Mouse (Mus musculus): ENCODE data around the gene Irf3. TPM values are rescaled to one million over a fixed set of nuclear protein-coding genes. Genes with fewer than 3 reads are reported as not detected.
A peak's percentile ranks its signal among the peaks of the same experiment; 100 is the strongest.

The Irf3 gene
- polyA plus RNA-seq, 1 experiment from 2014 or later, result 71.1 TPM

DNA sequence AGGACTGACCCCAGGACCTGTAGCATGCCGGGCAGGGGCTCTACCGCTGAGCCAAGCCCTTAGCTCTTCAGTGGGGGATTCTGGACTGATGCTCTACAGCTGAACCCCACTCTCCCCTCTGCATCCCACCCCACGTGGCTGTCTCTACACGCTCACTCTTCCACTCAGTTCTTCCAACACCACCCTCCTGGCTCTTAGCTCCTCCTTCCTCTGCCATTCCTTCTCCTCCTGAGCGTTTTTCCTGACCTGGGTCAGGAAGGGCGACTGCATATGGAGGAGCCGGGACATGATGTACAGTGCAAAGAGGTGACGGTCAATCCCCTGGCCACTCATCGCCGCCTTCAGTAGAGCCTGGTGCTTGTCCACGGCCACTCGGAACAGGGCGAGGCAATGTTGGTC lies 36.9 kb upstream of the Irf3 start:
- WGBS, result 85% methylated on average over 13 of the region's 13 CpGs
- Histone ChIP-seq H3K4me3 (no peak overlapping the region), H3K27me3 (ENCODE audit: insufficient read depth, poor library complexity, severe bottlenecking) (peaks cover 5% of the 10 kb centered on the region; the same call in 1 of the 2 replicates), H3K36me3 (peaks cover 43% of the 10 kb centered on the region), H3K27ac (no peak overlapping the region), H3K4me1 (peaks cover 6% of the 10 kb centered on the region; the same call in 1 of the 2 replicates), H3K9me3 (no peaks in the 10 kb centered on the region)
- no peak for DNase-seq (ENCODE audit: low spot score)

GRCm38 (mm10) chr7:44962337-44962736 lies 35.1 kb upstream of the Irf3 start:
- no peak overlapping the region for H3K4me3 ChIP-seq
- H3K27ac ChIP-seq, result no peak overlapping the region
- peaks cover 54% of the 10 kb centered on the region for H3K36me3 ChIP-seq
- DNase-seq (ENCODE audit: low spot score), result no peak
- H3K4me1 ChIP-seq, result peaks cover 6% of the 10 kb centered on the region; the same call in 1 of the 2 replicates
- 69% methylated on average over 8 of the region's 8 CpGs for WGBS
- no peaks in the 10 kb centered on the region for H3K9me3 ChIP-seq
- peaks cover 4% of the 10 kb centered on the region; the same call in 1 of the 2 replicates for H3K27me3 ChIP-seq (ENCODE audit: insufficient read depth, poor library complexity, severe bottlenecking)

DNA sequence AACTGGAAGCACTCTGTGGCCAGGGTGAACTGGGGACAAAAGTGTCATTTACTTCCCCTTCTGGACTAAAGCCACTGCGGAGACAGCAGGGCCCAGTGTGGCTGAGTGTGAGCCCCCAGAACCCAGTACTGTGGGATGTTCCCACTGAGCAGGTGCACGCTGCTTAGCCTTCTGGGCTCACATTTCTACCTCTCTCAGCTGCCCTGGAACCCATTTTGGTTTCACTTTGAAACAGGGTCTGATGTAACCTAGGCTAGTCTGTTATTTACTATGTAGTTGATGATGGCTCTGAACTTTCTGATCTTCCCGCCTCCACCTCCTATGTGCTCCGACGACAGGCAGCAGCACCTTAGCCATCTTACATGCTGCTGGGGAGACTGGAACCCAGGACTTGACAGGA lies 34.6 kb upstream of the Irf3 start:
- H3K27ac ChIP-seq, result no peak overlapping the region
- no peak for DNase-seq (ENCODE audit: low spot score)
- no peak overlapping the region for H3K4me3 ChIP-seq
- no peaks in the 10 kb centered on the region for H3K9me3 ChIP-seq
- H3K27me3 ChIP-seq (ENCODE audit: insufficient read depth, poor library complexity, severe bottlenecking), result no peaks in the 10 kb centered on the region
- peaks cover 54% of the 10 kb centered on the region for H3K36me3 ChIP-seq
- 85% methylated on average over 5 of the region's 5 CpGs for WGBS
- H3K4me1 ChIP-seq, result 0 out of 2 replicates have a peak, but pooled peaks cover under 1% of the 10 kb centered on the region

GRCm38 (mm10) chr7:44964990-44965389 lies 32.5 kb upstream of the Irf3 start:
- Histone ChIP-seq H3K4me3 (no peak overlapping the region), H3K27ac (no peak overlapping the region), H3K4me1 (peaks cover 5% of the 10 kb centered on the region), H3K27me3 (ENCODE audit: insufficient read depth, poor library complexity, severe bottlenecking) (no peaks in the 10 kb centered on the region), H3K36me3 (peaks cover 49% of the 10 kb centered on the region; the same call in 1 of the 2 replicates), H3K9me3 (no peaks in the 10 kb centered on the region)
- WGBS, result 81% methylated on average over 13 of the region's 13 CpGs
- DNase-seq (ENCODE audit: low spot score), result no peak

DNA sequence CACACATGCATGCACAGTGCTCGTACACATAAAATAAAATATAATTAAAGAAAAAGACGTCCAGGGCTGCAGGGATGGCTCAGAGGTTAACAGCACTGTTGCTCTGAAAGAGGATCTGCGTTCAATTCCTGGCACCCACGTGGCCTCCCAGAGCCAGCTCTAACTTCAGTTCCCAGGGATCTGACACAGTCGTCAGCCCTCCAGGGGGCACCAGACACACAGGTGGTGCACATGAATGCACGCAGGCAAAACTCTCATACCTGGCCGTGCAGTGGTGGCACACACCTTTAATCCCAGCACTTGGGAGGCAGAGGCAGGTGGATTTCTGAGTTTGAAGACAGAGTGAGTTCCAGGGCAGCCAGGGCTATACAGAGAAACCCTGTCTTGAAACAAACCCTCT lies 31.5 kb upstream of the Irf3 start:
- no peak overlapping the region for H3K4me3 ChIP-seq
- 80% methylated on average over 7 of the region's 7 CpGs for WGBS
- DNase-seq (ENCODE audit: low spot score), result no peak
- H3K36me3 ChIP-seq, result peaks cover 44% of the 10 kb centered on the region; the same call in 1 of the 2 replicates
- no peaks in the 10 kb centered on the region for H3K9me3 ChIP-seq
- no peak overlapping the region for H3K27ac ChIP-seq
- H3K27me3 ChIP-seq (ENCODE audit: insufficient read depth, poor library complexity, severe bottlenecking), result no peaks in the 10 kb centered on the region
- H3K4me1 ChIP-seq, result peaks cover 15% of the 10 kb centered on the region

- H3K27me3 ChIP-seq (ENCODE audit: insufficient read depth, poor library complexity, severe bottlenecking), result no peaks in the 10 kb centered on the region
- WGBS, result 62% methylated on average over 15 of the region's 15 CpGs
- H3K9me3 ChIP-seq, result no peaks in the 10 kb centered on the region
- H3K27ac ChIP-seq, result no peak overlapping the region
- no peak overlapping the region for H3K4me3 ChIP-seq
- DNase-seq (ENCODE audit: low spot score), result no peak
- H3K36me3 ChIP-seq, result peaks cover 38% of the 10 kb centered on the region; the same call in 1 of the 2 replicates
- peaks cover 21% of the 10 kb centered on the region for H3K4me1 ChIP-seq
Measured at GRCm38 (mm10) chr7:44966638-44967037, 30.8 kb upstream of the Irf3 start.

- Histone ChIP-seq H3K27me3 (ENCODE audit: insufficient read depth, poor library complexity, severe bottlenecking) (no peaks in the 10 kb centered on the region), H3K9me3 (no peaks in the 10 kb centered on the region), H3K4me3 (peak overlapping the region; percentile 71), H3K27ac (peak overlapping the region; percentile 89), H3K36me3 (peaks cover 14% of the 10 kb centered on the region), H3K4me1 (peaks cover 33% of the 10 kb centered on the region)
- WGBS, result under 1% methylated on average over 36 of the region's 36 CpGs
- DNase-seq (ENCODE audit: low spot score), result peak; percentile 97
Measured at GRCm38 (mm10) chr7:44970231-44970691, 27.2 kb upstream of the Irf3 start.

DNA sequence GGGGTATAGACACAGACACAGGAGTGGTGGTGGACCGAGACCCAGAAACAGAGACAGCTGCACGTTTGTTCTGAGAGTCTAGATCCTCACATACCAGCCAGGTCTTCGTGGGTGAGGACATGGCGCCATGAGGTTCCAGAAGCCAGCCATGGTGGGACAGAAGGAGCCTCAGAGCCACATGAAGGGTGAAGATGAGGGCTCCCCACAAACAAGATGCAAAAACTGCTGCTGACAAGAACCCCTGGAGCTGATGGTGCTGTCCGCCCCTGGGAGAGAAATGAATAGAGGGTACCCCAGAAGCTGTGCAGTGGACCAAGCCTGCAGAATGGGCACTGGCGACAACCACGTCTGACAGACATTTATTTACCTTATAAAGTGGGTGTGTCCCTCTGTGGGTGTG lies 26.3 kb upstream of the Irf3 start:
- H3K4me1 ChIP-seq, result peaks cover 36% of the 10 kb centered on the region
- 76% methylated on average over 7 of the region's 7 CpGs for WGBS
- H3K4me3 ChIP-seq, result peak overlapping the region; percentile 71
- no peak for DNase-seq (ENCODE audit: low spot score)
- H3K27me3 ChIP-seq (ENCODE audit: insufficient read depth, poor library complexity, severe bottlenecking), result no peaks in the 10 kb centered on the region
- no peaks in the 10 kb centered on the region for H3K9me3 ChIP-seq
- H3K36me3 ChIP-seq, result peaks cover 16% of the 10 kb centered on the region
- H3K27ac ChIP-seq, result peak overlapping the region; percentile 89

- 42% methylated on average over 14 of the region's 14 CpGs for WGBS
- peak overlapping the region; percentile 62 for H3K27ac ChIP-seq
- H3K4me1 ChIP-seq, result peaks cover 40% of the 10 kb centered on the region
- H3K4me3 ChIP-seq, result peak overlapping the region; percentile 53
- H3K27me3 ChIP-seq (ENCODE audit: insufficient read depth, poor library complexity, severe bottlenecking), result no peaks in the 10 kb centered on the region
- no peaks in the 10 kb centered on the region for H3K9me3 ChIP-seq
- no peak for DNase-seq (ENCODE audit: low spot score)
- H3K36me3 ChIP-seq, result peaks cover 35% of the 10 kb centered on the region
Measured at GRCm38 (mm10) chr7:44973415-44974130, 23.9 kb upstream of the Irf3 start.

- peaks cover 39% of the 10 kb centered on the region for H3K4me1 ChIP-seq
- 5% methylated on average over 22 of the region's 22 CpGs for WGBS
- H3K9me3 ChIP-seq, result no peaks in the 10 kb centered on the region
- peak; percentile 88 for DNase-seq (ENCODE audit: low spot score)
- no peaks in the 10 kb centered on the region for H3K27me3 ChIP-seq (ENCODE audit: insufficient read depth, poor library complexity, severe bottlenecking)
- H3K36me3 ChIP-seq, result peaks cover 44% of the 10 kb centered on the region
- H3K27ac ChIP-seq, result peak within 1 kb of the TSS; percentile 62
- peak within 1 kb of the TSS; percentile 53 for H3K4me3 ChIP-seq
Measured at GRCm38 (mm10) chr7:44974383-44975116, 22.9 kb upstream of the Irf3 start, which contains the start of gene Cpt1c. TSS of gene Cpt1c (minus strand) at chr7:44974851.

DNA sequence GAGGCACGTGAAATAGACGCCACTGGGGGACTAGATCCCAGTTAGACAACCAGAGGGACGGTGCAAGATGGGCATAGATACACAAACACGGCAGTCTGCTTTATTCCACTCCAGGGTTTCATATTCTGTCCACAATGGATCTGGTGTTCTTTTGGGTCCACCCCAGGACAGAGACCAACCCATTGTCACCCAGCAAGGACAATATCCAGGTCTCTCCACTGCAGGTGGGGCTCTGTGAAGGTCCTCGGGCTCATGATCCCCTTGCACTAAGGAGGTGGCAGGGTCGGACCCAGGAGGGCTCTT lies 22.4 kb upstream of the Irf3 start:
- Histone ChIP-seq H3K36me3 (peaks cover 49% of the 10 kb centered on the region), H3K27ac (0 out of 2 replicates have a peak overlapping the region, but pooled peaks have one; percentile 6), H3K9me3 (no peaks in the 10 kb centered on the region), H3K4me3 (peak overlapping the region; percentile 8; the same call in 1 of the 2 replicates), H3K4me1 (peaks cover 34% of the 10 kb centered on the region), H3K27me3 (ENCODE audit: insufficient read depth, poor library complexity, severe bottlenecking) (no peaks in the 10 kb centered on the region)
- DNase-seq (ENCODE audit: low spot score), result no peak
- 30% methylated on average over 6 of the region's 6 CpGs for WGBS

- H3K27me3 ChIP-seq (ENCODE audit: insufficient read depth, poor library complexity, severe bottlenecking), result no peaks in the 10 kb centered on the region
- H3K27ac ChIP-seq, result no peak overlapping the region
- peaks cover 78% of the 10 kb centered on the region for H3K36me3 ChIP-seq
- H3K9me3 ChIP-seq, result no peaks in the 10 kb centered on the region
- no peak for DNase-seq (ENCODE audit: low spot score)
- peaks cover 20% of the 10 kb centered on the region for H3K4me1 ChIP-seq
- WGBS, result 93% methylated on average over 3 of the region's 3 CpGs
- H3K4me3 ChIP-seq, result no peak overlapping the region
Measured at GRCm38 (mm10) chr7:44978300-44978699, 19.1 kb upstream of the Irf3 start.

DNA sequence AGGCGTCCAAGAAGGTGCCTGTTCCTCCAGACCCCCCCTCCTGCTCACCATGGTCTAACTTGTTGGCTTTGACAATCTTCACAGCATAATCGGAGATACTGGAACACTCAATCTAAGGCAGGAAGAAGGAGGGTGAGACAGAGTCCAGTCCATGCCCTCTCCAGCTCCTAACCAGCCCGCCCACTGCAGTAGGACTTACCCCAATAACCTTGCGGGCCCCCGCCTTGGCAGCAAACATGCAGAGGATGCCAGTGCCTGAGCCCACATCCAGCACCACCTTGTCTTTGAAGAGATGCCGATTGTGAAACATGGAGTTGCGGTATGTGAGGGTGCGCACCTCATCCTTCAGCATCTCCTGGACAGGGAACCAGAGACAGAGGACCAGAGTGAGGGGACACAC lies 15.9 kb upstream of the Irf3 start:
- H3K4me3 ChIP-seq, result no peak overlapping the region
- peaks cover 74% of the 10 kb centered on the region for H3K36me3 ChIP-seq
- no peak overlapping the region for H3K27ac ChIP-seq
- WGBS, result 96% methylated on average over 8 of the region's 8 CpGs
- DNase-seq (ENCODE audit: low spot score), result no peak
- no peaks in the 10 kb centered on the region for H3K9me3 ChIP-seq
- H3K4me1 ChIP-seq, result peaks cover 25% of the 10 kb centered on the region
- no peaks in the 10 kb centered on the region for H3K27me3 ChIP-seq (ENCODE audit: insufficient read depth, poor library complexity, severe bottlenecking)
